Mouse (Mus musculus) neutrophil, adult 65 days (primary cell): Measurements from ENCODE around the gene Cisd3. TPM values are rescaled to one million over a fixed set of nuclear protein-coding genes. Genes with fewer than 3 reads are reported as not detected.

Experiments
- total RNA-seq: library from RNA; stranded (reverse); gene quantifications from 2 replicates; pipeline ENCODE4 v1.2.4, GENCODE M21; 2023

The Cisd3 gene
- total RNA-seq, result 5.6 and 7.7 TPM in 2 replicates

DNA sequence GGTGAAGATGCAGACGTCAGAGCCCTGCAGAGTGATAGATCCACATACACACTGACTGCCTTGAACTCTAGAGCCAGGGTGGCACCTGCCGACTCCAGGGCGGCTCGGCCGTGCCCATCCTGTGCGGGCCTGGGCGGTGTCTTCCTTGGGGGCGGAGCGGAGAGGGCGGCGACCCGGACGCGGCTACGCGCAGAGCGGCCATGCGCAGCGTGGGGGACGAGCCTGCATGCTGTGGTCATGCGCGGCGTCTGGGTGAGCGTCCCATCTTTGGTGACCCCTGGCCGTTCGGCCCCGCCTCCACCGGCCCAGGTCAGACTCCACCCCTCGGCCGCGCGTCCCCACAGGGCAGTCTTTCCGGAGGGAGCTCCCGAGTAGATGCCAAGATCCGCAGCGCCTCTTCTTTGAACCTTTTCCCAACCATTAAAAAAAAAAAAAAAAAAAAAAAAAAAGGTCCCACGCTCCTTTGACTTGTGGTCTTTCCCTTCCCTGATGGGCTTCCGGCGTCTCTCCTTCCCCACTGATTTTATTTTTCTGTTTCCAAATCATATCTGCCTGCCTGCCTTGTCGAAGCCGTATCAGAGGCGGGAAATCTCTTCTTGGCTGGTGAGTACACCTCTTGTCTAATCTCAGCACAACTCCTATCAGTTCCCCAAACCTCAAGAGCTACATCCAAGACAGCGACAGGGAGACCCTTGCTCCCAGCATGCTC is at the start of gene Cisd3:
Cisd3 (plus strand) TSS at position 214 of the 709 bp plus-strand sequence.

DNA sequence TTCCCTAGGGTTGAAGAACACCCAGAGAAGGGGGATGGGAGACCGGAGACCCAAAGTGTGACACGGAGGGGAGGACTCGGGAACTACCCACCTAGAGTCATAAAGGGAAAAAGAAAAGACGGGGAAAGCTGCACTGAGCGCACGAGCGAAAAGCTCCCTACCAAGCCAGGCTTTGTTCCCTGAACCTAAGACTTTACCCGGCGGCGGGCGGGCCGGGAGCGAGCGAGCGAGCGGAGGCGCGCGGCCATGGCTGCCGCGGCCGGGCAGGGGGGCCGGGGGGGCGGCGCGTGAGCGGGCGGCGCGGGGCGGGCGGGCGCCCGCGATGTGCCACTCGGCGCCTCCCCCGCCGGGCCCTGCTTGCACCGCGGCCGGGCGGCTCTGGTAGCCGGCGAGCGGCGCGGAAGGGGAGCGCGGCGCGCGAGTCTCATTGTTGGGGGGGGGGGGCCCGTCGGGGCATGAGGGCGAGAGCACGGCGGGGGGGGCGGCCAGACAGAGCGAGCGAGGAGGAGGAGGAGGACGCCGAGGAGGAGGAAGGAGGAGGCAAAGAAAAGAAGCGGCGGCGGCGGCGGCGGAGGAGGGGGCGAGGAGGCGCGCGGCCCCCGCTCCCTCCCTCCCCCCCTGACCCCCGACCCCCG is 22.6 kb upstream of the Cisd3 start, which contains the start of gene Mllt6:
Mllt6 (plus strand) TSS at position 522 of the 635 bp plus-strand sequence.

DNA sequence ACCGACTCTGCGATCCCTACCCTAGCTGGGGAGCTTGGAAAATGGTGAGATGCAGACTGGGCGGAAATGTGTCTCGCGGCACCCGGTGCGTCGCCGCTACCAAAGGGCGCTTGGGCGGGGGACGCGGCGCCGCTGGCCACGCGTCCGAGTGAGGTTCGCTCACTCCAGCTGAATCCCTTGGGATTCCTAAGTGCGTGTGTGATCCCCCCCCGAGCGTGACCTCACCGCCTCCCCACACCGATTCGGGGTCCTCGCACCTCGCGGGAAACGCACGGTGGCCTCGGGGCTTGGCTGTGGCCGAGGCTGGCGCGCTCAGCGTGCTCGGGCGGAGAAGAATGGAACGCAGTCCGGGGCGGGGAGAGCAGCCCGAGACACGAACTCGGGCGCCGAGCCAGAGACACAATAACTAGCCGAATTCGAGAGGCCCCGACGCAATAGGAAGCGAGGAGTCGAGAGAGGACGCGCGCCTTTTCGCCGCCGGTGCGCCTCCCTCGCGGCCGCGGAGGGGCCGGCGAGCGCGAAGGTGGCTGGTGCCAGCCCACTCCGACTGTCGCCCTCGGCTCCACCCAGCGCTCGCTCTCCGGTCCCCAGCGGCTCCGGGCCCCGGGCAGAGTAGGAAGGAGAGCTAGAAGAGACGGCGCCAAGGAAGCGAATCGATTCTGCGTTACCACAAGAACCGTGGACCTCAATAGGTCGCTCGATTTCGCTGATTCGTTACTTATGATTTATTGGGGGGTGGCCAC is 14.5 kb downstream of the Cisd3 start, which contains the start of gene Pcgf2:
Pcgf2 (minus strand) TSS at position 495 of the 743 bp plus-strand sequence.

DNA sequence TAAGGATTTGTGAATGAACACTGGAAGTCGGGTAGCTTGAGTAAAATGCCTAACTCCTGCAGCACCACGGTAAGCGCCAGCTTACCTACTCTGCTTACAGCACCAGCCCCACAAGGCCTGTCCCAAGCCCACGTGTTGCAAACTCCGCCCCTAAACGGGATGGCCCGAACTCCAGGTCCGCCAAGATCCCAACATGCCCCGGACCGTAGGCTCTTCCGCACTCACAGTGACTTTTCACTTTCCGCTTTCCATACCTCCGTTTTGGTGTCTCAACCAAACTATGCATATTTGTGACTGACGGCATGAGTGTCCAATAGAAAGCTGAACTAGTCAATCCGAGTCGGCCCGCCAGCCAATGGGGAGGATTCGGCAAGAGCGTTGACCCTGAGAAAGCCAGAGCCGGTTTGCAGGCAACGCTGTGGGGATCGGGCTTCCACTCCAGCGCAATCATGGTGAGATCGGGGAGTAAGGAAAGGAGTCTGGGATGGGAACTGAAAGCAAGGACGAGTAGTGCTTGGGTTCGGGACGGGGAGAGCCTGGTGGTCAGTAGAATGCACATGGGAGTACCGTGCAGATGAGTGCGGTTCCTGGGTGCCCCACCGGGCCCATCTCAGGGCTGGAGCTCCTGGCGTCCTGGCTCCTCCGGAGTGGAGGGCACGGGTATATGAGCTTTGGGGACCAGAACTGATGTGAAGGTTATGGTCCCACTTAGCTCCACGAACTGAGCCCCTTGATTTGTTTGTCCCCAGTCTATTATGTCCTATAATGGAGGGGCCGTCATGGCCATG is 17.6 kb downstream of the Cisd3 start, which contains the start of gene Psmb3:
Psmb3 (plus strand) TSS at position 361 of the 788 bp plus-strand sequence.

Other genes starting within 250 kb of the Cisd3 start
- gene 4933428G20Rik, start 185.5 kb upstream of the Cisd3 start, total RNA-seq, result not detected in 2 replicates
- gene Srcin1, start 109.6 kb upstream of the Cisd3 start, total RNA-seq, result not detected in 2 replicates
- 0.43 and 1.6 TPM in 2 replicates for gene Epop, start 56.1 kb upstream of the Cisd3 start, total RNA-seq
- 6.6 and 9.1 TPM in 2 replicates for gene Mllt6, start 22.4 kb upstream of the Cisd3 start, total RNA-seq
- 0.77 and 1.0 TPM in 2 replicates for gene Pcgf2, start 14.7 kb downstream of the Cisd3 start, total RNA-seq
- 94.9 and 106 TPM in 2 replicates for gene Psmb3, start 17.6 kb downstream of the Cisd3 start, total RNA-seq
- gene Pip4k2b, start 58.9 kb downstream of the Cisd3 start, total RNA-seq, result 21.9 and 24.1 TPM in 2 replicates
- 60.7 and 93.3 TPM in 2 replicates for gene Cwc25, start 80.7 kb downstream of the Cisd3 start, total RNA-seq
- gene 1700001P01Rik, start 90.1 kb downstream of the Cisd3 start, total RNA-seq, result not detected in 2 replicates
- gene Rpl23, start 96.6 kb downstream of the Cisd3 start, total RNA-seq, result 395 and 426 TPM in 2 replicates
- gene Lasp1, start 113.2 kb downstream of the Cisd3 start, total RNA-seq, result 424 and 430 TPM in 2 replicates
- gene B230217C12Rik, start 155.0 kb downstream of the Cisd3 start, total RNA-seq, result 0.69 and 0.91 TPM in 2 replicates
- 0.44 TPM in 1 of 2 replicates, not detected in the other for gene Fbxo47, start 198.3 kb downstream of the Cisd3 start, total RNA-seq